In genomic region chr8:125574280-125574679, GRCm38 (mm10) we compare ENCODE assay signal across 8 mouse cellular contexts. TPM values are rescaled to one million over a fixed set of nuclear protein-coding genes. Genes with fewer than 3 reads are reported as not detected.
DNase-seq lines count a peak whose midpoint lies in the region; ATAC-seq and TF ChIP-seq lines count a peak whose summit lies in the region.

No protein-coding gene starts in this region.

- peak; percentile 38; the same call in 1 of the 2 replicates for TF ChIP-seq CTCF in bone marrow, adult 2 months (IDR thresholded peaks at IDR 0.05; ENCODE audit: control insufficient read depth, insufficient read depth, low read length)
- peak; percentile 92 for TF ChIP-seq CTCF in lung, postnatal 0 days (IDR thresholded peaks at IDR 0.05)

- no peak overlapping the region for H3K27ac ChIP-seq in bone marrow, adult 2 months (ENCODE audit: control insufficient read depth, insufficient read depth, low read depth, low read length, poor library complexity)
- no peak overlapping the region for H3K27ac ChIP-seq in lung, postnatal 0 days (ENCODE audit: low read length)

- no peaks in the 10 kb centered on the region for H3K36me3 ChIP-seq in lung, postnatal 0 days (ENCODE audit: insufficient read depth, low read length)

- 23% methylated on average over 4 of the region's 4 CpGs for WGBS in bone marrow, adult 2 months
- 22% methylated on average over 4 of the region's 4 CpGs for WGBS in lung, postnatal 0 days

- no peak overlapping the region for H3K4me2 ChIP-seq in lung, postnatal 0 days (replicated peaks; ENCODE audit: low read depth, low read length)

- no peaks in the 10 kb centered on the region for H3K27me3 ChIP-seq in lung, postnatal 0 days (replicated peaks; ENCODE audit: insufficient read depth, low read length)

- intact Hi-C loops in heart, postnatal 25 days (cut with DNase I): loop anchor here (1.0 to 2.0 kb wide), 3 partner anchors 145 to 297 kb away; no protein-coding TSS in a partner anchor

- TF ChIP-seq EP300 in lung, postnatal 0 days (IDR thresholded peaks at IDR 0.05): no peak

- no peak overlapping the region for H3K4me3 ChIP-seq in bone marrow, adult 2 months (replicated peaks; ENCODE audit: control insufficient read depth, low read depth, low read length)
- no peak overlapping the region for H3K4me3 ChIP-seq in lung, postnatal 0 days (ENCODE audit: low read depth, low read length)

- H3K4me1 ChIP-seq in bone marrow, adult 2 months (ENCODE audit: control insufficient read depth, insufficient read depth, low read length): no peaks in the 10 kb centered on the region
- no peaks in the 10 kb centered on the region for H3K4me1 ChIP-seq in lung, postnatal 0 days (ENCODE audit: insufficient read depth, low read depth, low read length)

- H3K9me3 ChIP-seq in lung, postnatal 0 days (ENCODE audit: low read length): no peaks in the 10 kb centered on the region

- no peak overlapping the region for H3K9ac ChIP-seq in lung, postnatal 0 days (replicated peaks; ENCODE audit: low read depth)

- DNase-seq in heart, adult 18-20 months: peak; percentile 59 to 65
- DNase-seq in heart, postnatal 25 days (ENCODE audit: low spot score): no peak
- peak; percentile 25 for DNase-seq in right cerebral cortex, adult 18-20 months
- no peak for DNase-seq in right cerebral cortex, postnatal 36 days (ENCODE audit: low spot score in 2 of 2)
- DNase-seq in lung, postnatal 0 days (ENCODE audit: low spot score): peak; percentile 86
- DNase-seq in spleen, postnatal 4 days (ENCODE audit: low spot score in 2 of 2): no peak

- ATAC-seq in lung, postnatal 0 days: no peak
- no peak for ATAC-seq in erythroid progenitor cell, adult 5-6 weeks (replicated peaks; ENCODE audit: low FRiP score, poor library complexity, severe bottlenecking)

- TF ChIP-seq POLR2A in bone marrow, adult 2 months (IDR thresholded peaks at IDR 0.05; ENCODE audit: borderline replicate concordance, control insufficient read depth, low read depth, low read length): no peak

RNA-seq across cellular contexts. Expression of gene Sipa1l2, which starts 4.7 kb away (rescaled TPM):
- total RNA-seq in heart, adult 18-20 months (2021): 10 to 100 TPM; 37.9 to 42.2 TPM
- 10 to 100 TPM; 43.7 to 44.8 TPM for total RNA-seq in heart, postnatal 25 days (2021)
- polyA plus RNA-seq in bone marrow, adult 2 months (2011; ENCODE audit: insufficient read depth, insufficient read length, low replicate concordance, missing spikeins): 2.4 and 6.7 TPM in 2 replicates
- polyA plus RNA-seq in lung, postnatal 0 days (2015; fragmentation: Nextera tagmentation; extraction: Ambion mirVana): 9.4 and 11.1 TPM in 2 replicates
- total RNA-seq in erythroid progenitor cell, adult 5-6 weeks (2015; ENCODE audit: low replicate concordance): 0.42 and 2.5 TPM in 2 replicates
- 0.76 and 0.77 TPM in 2 replicates for total RNA-seq in erythroid progenitor cell, adult 5-6 weeks (2017; ENCODE audit: low replicate concordance)

Comparison
In these comparisons a context has a peak if more than half of its experiments do, and no peak if none do; other contexts are left out.
1. DNase-seq: peak in heart, adult 18-20 months (2 of 2), right cerebral cortex, adult 18-20 months (single experiment) and lung, postnatal 0 days (single experiment); none in heart, postnatal 25 days (single experiment), right cerebral cortex, postnatal 36 days (0 of 2) and spleen, postnatal 4 days (0 of 2).
2. RNA of gene Sipa1l2, which starts 4.7 kb away (total RNA-seq): 43.7 to 44.8 TPM in heart, postnatal 25 days and 37.9 to 42.2 TPM in heart, adult 18-20 months; 0.42 to 2.5 TPM in erythroid progenitor cell, adult 5-6 weeks; every median in the first group is over 10 times any median in the second.